Mouse (Mus musculus): ENCODE data around the gene Rpl13a.
"Not testable (repeated sequence)": the region's sequence is repeated elsewhere in the genome, so short reads cannot be mapped to it uniquely, and the experiment has no call there.

Rpl13a gene

GRCm38 (mm10) chr7:45113476-45113875 is 15.1 kb downstream of the Rpl13a start:
- no peak for DNase-seq (ENCODE audit: low spot score in 2 of 2)

DNA sequence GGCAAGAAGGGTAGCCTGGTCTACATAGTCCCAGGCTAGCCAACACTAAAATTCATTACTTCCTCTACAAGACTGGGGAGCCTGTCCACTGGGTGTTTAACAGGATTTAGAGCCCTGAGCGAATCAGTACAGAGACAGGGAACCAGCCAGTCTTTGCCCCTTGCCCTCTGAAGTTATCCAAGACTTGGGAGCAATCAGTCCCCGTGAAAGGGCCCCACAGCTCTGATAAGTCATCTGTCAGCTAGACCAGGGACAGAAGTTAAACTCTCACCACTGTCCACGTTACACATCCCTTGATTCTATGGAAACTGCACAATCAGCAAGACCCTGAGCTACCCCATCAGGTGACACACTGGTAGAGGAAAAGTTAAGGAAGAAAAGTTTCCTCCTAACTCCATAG is 16.0 kb downstream of the Rpl13a start:
- DNase-seq (ENCODE audit: low spot score in 2 of 2), result no peak

DNA sequence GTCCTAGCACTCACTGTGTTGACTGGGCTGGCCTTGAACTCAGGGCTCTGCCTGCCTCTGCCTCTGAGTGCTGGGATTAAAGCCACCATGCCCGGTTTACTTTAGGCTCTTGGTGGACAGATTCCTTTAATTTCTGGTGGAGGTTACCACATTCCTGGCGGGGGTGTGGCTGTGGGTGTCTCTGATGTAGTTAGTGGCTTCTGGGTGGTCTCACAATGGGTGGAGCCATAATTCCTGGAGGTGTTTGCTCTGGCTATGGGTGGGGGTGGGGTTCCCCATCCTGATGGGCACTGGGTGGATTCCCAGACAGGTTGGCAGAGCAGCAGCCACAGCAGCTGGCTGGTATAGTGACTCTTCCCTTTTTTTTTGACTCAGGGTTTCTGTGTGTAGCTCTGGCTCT is 16.6 kb downstream of the Rpl13a start:
- no peak for DNase-seq (ENCODE audit: low spot score in 2 of 2)

DNA sequence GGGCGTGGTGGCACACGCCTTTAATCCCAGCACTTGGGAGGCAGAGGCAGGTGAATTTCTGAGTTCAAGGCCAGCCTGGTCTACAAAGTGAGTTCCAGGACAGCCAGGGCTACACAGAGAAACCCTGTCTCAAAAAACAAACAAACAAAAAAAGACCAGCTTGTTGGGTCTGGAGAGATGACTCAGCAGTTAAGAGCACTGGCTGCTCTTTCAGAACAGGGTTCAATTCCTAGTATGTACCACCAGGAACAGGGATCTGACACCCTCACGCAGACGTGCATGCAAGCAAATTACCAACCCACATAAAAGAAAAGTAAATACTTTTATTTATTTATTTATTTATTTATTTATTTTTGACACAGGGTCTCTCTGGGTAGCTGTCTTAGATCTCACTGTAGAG is 18.5 kb downstream of the Rpl13a start:
- not testable (repeated sequence) for DNase-seq (ENCODE audit: low spot score in 2 of 2)

- DNase-seq (ENCODE audit: low spot score in 2 of 2), result no peak
Observed at GRCm38 (mm10) chr7:45107052-45107645, 21.4 kb downstream of the Rpl13a start.

GRCm38 (mm10) chr7:45106441-45106840 is 22.1 kb downstream of the Rpl13a start:
- DNase-seq (ENCODE audit: low spot score in 2 of 2), result no peak

DNA sequence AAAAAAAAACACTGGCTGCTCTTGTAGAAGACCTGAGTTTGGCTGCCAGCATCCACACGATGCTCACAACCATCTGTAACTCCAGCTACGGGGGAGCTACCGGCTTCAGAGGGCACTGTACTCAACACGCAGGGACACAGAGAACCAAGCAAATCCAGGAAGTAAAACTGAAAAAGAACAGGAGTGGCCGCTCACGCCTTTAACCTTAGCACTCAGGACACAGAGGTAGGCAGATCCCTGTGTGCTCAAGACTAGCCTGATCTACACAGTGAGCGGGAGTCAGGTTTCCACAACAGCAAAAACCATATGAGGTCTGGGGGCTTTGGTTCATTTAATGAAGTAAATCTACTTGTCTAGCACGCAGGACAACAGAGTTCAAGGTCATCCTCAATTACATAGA is 23.1 kb downstream of the Rpl13a start:
- DNase-seq (ENCODE audit: low spot score in 2 of 2), result no peak

DNA sequence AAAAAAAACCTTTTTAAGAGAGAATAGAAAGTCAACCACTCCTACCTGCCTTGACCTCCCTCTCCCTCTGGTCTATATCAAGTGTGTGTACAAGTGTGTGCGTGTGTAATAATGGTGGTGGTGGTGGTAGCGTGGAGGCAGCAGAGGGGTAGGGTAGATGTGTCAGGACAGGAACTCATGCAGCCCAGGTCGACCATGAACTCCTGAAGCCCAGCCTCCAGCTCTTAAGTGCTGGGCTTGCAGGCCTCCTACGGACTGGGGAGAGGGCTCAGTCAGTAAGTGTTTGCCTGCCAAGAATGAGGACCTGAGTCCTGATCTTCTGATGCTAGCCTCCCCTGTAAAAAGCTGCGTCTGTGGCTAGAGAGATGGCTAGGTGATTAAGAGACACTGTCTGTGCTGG is 23.6 kb downstream of the Rpl13a start:
- DNase-seq (ENCODE audit: low spot score in 2 of 2), result no peak

DNA sequence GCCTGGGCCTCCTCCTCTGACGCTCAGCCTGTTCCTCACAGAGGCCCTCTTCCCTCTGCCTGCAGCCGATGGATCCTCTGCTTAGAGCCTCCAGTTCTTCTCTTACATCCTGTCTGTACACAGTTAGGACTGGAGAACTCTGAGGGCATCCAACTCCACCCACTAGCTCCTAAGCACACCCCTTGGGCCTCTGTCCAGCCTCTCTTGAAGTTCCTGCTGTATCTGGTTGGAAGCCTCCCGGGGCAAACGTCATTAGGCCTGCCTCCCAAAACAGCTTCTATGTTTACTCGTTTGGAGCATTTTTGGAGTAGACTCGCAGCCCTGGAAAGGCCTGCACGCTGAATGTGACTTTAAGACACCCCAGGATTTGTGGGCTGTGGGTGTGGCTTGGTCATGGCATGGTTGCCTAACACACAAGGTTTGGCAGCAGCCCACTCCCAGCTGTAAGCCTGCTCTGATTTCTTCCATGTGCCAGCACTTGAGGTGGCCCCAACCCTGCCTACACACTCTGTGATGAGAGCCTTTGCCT is 24.8 kb downstream of the Rpl13a start, which contains the start of gene Fcgrt:
Gene Fcgrt (minus strand): TSS at position 200 of the 529 bp plus-strand sequence.
- peak in 1 of 2 experiments; percentile 45 for DNase-seq (ENCODE audit: low spot score in 2 of 2)

DNA sequence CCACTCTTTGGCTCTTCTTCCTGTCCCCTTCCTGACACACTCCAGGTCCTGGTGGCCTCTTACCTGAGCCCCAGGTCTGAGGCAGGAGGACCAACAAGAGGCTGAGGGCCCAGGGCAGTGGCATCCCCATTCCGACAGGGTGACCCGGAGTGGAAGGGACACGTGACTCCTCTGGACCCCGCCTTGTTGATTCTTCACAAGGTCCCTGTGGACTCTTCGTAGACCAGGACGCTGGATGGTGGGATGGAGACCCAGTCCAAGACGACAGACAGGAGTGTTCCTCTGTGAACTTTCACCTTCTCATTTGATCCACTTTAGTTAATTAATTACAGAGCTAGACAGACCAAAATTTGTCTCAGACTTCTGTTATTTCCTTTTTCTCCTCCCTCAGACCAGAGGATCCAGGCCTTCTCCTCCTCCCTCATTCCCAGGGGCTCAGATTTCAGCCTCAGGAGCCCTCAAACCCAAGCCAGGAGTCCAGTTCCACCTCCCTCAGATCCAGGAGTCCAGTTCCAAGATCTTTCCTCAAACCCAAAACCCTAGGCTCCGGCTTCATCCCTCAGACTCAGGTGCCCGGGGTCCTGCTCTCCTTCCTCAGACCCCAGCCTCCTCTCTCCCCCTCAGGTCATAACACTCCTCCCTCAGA is 25.5 kb downstream of the Rpl13a start:
- no peak for DNase-seq (ENCODE audit: low spot score in 2 of 2)

- DNase-seq (ENCODE audit: low spot score in 2 of 2), result no peak
Observed at GRCm38 (mm10) chr7:45102441-45102840, 26.1 kb downstream of the Rpl13a start.

DNA sequence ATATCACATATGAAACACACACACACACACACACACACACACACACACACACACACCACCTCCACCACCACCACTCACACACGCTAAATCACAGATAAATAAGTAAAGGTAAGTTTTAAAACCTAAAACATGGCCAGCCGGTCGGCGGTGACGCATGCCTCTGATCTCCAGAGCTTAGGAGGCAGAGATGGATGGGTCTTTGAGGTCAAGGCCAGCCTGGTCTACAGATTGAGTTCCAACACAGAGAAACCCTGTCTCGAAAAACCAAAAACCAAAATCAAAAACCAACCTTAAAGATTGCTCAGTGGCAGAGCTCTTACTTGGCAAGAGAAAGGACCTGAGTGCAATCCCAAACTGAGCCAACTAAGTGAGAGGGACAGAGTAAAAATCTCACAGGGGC is 28.5 kb downstream of the Rpl13a start:
- no peak for DNase-seq (ENCODE audit: low spot score in 2 of 2)

DNA sequence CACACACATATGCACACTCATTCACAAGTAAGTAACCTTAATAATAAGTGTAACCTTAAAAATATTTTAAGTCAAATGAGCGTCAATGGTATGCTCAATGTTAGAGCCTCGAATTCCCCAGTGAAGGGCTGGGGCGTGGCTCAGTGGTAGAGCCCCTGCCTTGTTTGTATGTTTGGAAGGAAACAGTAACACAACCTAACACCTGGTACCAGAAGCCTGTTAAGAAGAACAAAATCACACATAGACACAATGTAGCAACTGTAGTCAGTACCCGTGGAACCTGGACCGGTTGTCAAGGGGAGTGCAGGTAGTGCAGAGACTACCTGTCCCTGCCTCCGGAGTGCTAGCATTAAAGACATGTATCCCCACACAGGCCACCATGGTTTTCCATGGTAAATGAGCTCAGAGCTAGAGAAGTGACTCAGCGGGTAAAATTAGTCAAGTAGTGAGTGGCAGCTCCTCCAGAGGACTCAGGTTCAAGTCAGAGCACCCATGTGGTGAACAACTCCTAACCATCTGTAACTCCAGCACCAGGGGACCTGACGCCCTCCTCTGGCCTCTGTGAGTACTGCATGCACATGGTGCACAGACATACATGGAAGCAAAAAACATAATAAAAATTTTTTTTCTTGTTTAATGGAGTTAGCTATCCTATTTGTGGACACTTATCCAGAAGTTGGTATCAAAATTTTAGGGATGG is 29.9 kb downstream of the Rpl13a start:
- no peak for DNase-seq (ENCODE audit: low spot score in 2 of 2)

- no peak for DNase-seq (ENCODE audit: low spot score in 2 of 2)
Observed at GRCm38 (mm10) chr7:45097479-45097878, 31.1 kb downstream of the Rpl13a start.

DNA sequence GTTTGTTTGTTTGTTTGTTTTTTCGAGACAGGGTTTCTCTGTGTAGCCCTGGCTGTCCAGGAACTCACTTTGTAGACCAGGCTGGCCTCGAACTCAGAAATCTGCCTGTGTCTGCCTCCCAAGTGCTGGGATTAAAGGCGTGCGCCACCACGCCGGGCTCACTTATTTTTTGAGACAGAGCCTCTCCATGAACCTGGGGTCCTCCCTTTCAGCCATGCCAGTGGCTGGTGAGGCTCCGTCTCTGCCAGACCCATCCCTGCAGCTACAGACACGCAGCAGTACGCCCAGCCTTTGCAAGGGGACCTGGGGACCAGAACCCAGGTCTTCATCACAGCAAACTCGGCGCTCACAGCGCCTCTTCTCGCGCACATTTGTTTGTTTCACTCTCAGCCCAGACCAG is 32.6 kb downstream of the Rpl13a start:
- DNase-seq (ENCODE audit: low spot score in 2 of 2), result not testable (repeated sequence)

GRCm38 (mm10) chr7:45095367-45095766 is 33.2 kb downstream of the Rpl13a start:
- no peak for DNase-seq (ENCODE audit: low spot score in 2 of 2)

DNA sequence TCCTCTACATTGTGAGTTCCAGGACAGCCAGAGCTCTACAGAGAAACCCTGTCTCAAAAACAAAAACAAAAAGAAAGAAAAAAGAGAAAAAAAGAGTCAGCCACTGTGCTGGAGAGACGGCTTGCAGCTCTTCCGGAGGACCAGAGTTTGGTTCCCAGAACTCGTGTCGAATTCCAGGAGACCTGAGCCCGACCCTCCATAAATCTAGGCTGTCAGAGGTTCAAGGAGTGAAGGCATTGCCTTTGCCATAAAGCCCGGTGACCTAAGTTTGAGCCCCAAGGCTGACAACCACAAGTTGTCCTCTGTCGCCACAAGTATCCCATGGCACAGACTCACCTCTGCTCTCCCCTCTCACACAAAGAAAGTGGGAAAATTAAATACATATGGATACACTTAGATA is 34.4 kb downstream of the Rpl13a start:
- no peak for DNase-seq (ENCODE audit: low spot score in 2 of 2)

DNA sequence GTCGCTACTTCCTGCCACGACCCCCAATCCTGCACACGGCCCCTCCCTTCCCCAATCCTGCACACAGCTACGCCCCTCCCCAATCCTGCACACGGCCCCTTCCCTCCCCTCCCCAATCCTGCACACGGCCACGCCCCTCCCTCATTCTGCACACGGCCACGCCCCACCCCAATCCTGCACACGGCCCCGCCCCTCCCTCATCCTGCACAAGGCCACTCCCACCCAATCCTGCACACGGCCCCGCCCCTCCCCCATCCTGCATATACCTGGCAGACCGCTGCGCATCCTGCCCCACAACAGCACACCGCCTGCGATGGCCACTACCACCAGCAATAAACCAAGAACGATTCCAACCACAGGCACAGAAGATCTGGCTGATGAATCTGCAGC is 35.0 kb downstream of the Rpl13a start:
- DNase-seq (ENCODE audit: low spot score in 2 of 2), result no peak

- no peak for DNase-seq (ENCODE audit: low spot score in 2 of 2)
Observed at GRCm38 (mm10) chr7:45092828-45093515, 35.6 kb downstream of the Rpl13a start.

- DNase-seq (ENCODE audit: low spot score in 2 of 2), result no peak
Observed at GRCm38 (mm10) chr7:45092048-45092447, 36.5 kb downstream of the Rpl13a start, which contains the start of gene Rcn3. Rcn3 (minus strand) TSS chr7:45092221.

DNA sequence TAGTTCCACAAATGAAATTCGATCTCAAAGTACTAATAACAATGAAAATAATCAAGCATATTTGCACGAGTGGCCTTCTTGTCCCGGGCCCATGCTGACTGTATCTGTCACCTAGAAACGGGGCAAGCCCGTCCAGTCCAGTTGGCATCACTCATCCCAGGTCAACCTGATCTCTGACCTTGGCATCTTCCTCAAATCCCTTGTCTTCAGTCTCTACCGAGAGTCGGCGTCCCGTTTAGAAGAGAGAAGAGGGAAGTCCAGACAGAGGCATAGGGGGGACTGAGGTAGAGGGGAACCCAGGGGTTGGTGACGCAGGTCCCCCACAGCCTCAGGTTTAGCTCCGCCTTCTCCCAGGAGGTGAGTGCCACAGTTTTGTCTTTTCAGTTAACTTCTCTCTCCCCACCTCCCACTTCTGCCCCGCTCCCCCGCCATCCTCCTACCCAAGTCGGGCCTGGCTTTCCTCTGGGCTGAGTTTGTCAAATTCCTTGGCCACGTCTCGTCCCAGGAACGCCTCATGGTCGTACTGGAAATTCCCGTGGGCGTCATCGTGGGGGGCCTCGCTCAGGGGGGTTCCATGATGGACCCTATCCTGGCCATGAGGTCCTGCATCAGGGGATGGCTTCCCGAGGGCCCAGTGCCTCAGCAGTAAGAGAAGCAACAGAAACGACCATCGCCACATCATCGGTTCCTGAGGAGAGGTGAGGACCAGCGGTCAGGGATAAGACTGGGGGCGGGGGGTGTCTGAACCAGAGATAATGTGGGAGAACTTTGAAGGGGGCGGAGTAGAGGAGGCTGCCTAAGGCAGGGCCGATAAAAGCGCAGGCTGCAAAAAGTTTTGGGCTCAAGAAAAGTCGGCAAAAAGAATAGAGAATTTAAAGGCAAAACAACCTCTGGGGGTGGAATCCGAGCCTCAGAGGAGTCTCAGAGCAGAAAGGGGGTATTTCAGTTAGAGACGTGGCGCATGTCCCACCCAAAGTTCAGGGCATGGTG is 37.3 kb downstream of the Rpl13a start:
- DNase-seq (ENCODE audit: low spot score in 2 of 2), result no peak
